Mouse (Mus musculus) stomach, postnatal 0 days (tissue): ENCODE results near the gene Rnf25. TPM values are rescaled to one million over a fixed set of nuclear protein-coding genes. Genes with fewer than 3 reads are reported as not detected.

ENCODE experiments used
- ATAC-seq: fragments of 200-750 bp; cut with Nextera tagmentation; 2 replicates; pipeline ENCODE4 v1.8.0; 2017; ENCODE audit not compliant: low FRiP score, low TSS enrichment
- DNase-seq: peaks from one replicate; pipeline ENCODE4 v3.0.0-alpha.2; 2016; ENCODE audit warnings: low spot score
- H3K27ac ChIP-seq: fragments of 300-500 bp; sonication (generic); replicated peaks from 2 replicates; pipeline ENCODE4 v1.5.1; 2014; ENCODE audit warnings: mild to moderate bottlenecking, control low read depth
- H3K27me3 ChIP-seq: fragments of 300-500 bp; sonication (generic); 2 replicates; pipeline ENCODE4 v1.6.1; 2014; ENCODE audit warnings: low read length; ENCODE audit not compliant: control insufficient read depth, insufficient read depth
- H3K36me3 ChIP-seq: fragments of 300-500 bp; sonication (generic); 2 replicates; pipeline ENCODE4 v1.6.1; 2014; ENCODE audit warnings: low read length, mixed read lengths; ENCODE audit not compliant: control insufficient read depth, insufficient read depth
- H3K4me1 ChIP-seq: fragments of 300-500 bp; sonication (generic); replicated peaks from 2 replicates; pipeline ENCODE4 v1.6.1; 2014; ENCODE audit warnings: antibody characterized with exemption; ENCODE audit not compliant: control insufficient read depth, insufficient read depth
- H3K4me2 ChIP-seq: fragments of 300-500 bp; sonication (generic); replicated peaks from 2 replicates; pipeline ENCODE4 v1.6.1; 2014; ENCODE audit warnings: low read depth, mild to moderate bottlenecking, control low read depth, moderate library complexity
- H3K4me3 ChIP-seq: fragments of 300-500 bp; sonication (generic); 2 replicates; pipeline ENCODE4 v1.5.1; 2014; ENCODE audit warnings: low read depth, low read length, control low read depth
- H3K9ac ChIP-seq: fragments of 300-500 bp; sonication (generic); 2 replicates; pipeline ENCODE4 v1.6.1; 2014; ENCODE audit warnings: mild to moderate bottlenecking, low read length, control low read depth, mixed read lengths
- H3K9me3 ChIP-seq: fragments of 300-500 bp; sonication (generic); 2 replicates; pipeline ENCODE4 v1.6.1; 2016; ENCODE audit warnings: low read length; ENCODE audit not compliant: control insufficient read depth
- CTCF ChIP-seq: IDR thresholded peaks from 2 replicates; pipeline ENCODE4 v1.5.1; 2016; ENCODE audit warnings: antibody characterized with exemption, low read depth, mild to moderate bottlenecking, moderate library complexity
- EP300 ChIP-seq: optimal IDR thresholded peaks from 2 replicates; pipeline ENCODE3; 2016; ENCODE audit warnings: antibody characterized with exemption
- WGBS: fragments of 180-500 bp; shearing (Covaris S2); extraction: QIAGEN DNeasy Blood & Tissue Kit; methylation state at CpG from one replicate; pipeline ENCODE4 v1.1.7; 2014; 5-methylcytosine and 5-hydroxymethylcytosine counted together
- microRNA-seq: library from miRNA; unstranded; fragments of <30 nt; microRNA quantifications from one replicate; pipeline ENCODE4, GENCODE M21; 2016
- polyA plus RNA-seq: library from polyadenylated mRNA; unstranded; fragments of >200 nt; fragmentation: Nextera tagmentation; extraction: Ambion mirVana; gene quantifications from 2 replicates; pipeline ENCODE4 v1.2.1, GENCODE M21; 2015

Gene Rnf25
- polyA plus RNA-seq, 1 experiment from 2014 or later: 22.9 TPM

DNA sequence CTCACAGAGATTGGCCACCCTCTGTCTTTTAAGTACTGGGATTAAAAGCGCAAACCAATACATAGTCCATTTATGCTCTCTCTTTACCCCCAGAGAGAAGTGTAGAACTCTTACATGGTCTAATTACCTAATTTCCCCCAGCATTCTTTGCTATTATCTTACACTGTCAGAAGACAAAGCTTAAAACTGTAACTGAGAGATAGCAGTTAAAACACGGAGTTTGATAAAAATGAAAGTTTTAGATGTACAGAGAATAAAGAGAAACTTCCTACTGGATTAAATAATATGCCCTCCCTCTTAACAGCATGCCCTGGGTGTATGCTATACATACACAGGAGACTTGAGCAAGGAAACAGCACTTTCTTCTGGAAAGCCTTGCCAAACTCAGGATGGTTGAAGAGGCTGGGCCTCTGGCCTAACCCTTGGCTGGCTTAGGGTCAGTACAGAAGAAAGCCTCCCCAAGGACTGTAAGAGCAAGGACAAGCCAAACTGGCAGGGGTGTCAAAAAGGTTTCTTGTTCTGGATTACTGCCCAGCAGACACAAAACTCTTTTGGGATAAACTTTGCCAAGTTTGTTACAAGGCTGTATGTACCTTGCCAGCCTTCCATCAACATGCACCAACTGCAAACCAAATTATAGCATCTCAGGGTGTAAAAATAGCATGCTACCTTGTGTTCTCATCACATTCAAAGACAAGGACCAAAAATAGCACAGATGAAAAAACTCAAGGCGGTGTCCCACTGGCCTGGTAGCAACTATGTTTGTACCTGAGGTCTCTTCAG is 16.4 kb downstream of the Rnf25 start:
- Histone ChIP-seq H3K4me3 (no peak overlapping the region), H3K27me3 (no peaks in the 10 kb centered on the region), H3K4me2 (no peak overlapping the region), H3K4me1 (no peaks in the 10 kb centered on the region), H3K27ac (no peak overlapping the region), H3K9me3 (no peaks in the 10 kb centered on the region), H3K36me3 (peaks cover 3% of the 10 kb centered on the region), H3K9ac (no peak overlapping the region)
- no peak for DNase-seq
- no peak for ATAC-seq
- TF ChIP-seq EP300 (no peak), CTCF (no peak)
- WGBS: 93% methylated on average over 3 of the region's 3 CpGs

DNA sequence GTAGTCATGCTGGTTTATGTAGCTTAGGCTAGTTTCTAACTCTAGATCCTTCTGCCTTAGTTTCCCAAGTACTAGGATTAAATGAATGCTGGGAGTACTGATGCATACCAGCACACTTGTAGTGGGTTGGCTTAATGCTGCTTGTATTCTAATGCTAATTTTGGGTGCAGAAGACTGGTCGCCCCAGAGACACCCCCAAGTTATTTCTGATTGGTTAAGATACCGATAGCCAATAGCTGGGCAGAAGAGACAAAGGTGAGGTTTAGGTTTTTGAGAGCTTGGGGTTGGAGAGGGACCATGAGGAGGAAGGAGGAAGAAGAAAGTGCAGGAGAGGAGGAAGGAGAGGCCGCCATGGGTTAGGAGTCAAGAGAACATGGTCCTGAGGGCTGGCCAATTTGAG is 18.6 kb downstream of the Rnf25 start:
- peaks cover 10% of the 10 kb centered on the region for H3K36me3 ChIP-seq
- no peak for ATAC-seq

DNA sequence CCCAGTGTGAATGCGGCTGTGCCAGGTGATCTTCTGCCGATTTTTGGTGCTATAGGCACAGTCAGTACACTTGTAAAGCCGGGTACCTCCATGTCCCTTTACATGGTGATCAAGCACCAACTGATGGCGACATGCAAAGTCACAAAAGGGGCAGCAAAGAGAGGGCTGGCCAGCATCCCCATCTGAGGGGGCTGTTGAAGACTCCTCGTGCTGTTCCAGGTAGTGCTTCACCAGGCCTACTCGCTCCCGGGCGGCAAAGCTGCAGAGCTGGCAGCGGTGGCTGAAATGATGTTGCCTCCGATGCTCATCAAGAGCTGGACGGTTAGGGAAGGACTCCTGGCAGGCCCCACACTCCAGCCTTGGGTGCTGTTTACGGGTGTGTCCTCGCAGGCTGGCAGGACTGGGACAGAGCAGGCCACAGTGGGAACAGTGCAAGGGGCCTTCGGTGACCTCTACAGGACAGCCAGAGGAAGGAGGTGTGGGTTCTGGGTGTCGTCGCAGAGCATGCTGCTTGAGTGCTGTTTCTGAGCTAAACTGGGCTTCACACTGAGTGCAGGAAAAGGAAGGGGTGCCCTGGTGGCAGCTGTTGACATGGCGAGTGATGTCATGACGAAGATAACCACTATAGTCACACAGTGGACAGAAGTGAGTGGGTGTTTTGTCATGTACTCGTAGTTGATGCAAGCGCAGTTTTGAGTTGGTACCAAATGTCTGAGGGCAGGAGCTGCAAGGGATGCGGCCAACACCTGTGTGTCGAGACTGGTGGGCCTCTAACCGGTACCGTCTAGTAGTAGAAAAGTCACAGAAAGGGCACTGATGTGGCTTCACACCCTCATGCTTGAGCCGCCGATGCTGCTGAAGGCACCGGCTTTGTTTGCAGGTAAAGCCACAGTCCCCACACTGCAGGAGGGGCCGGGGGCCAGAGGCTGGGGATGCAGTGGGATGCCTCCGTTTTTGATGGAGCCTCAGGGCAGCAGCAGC is 31.2 kb downstream of the Rnf25 start:
- DNase-seq (no peak), ATAC-seq (no peak)
- 91% methylated on average over 29 of the region's 29 CpGs for WGBS
- H3K27me3 ChIP-seq: no peaks in the 10 kb centered on the region
- H3K4me3 ChIP-seq: no peak overlapping the region
- no peaks in the 10 kb centered on the region for H3K9me3 ChIP-seq
- TF ChIP-seq CTCF: no peak
- no peak for TF ChIP-seq EP300
- no peak overlapping the region for H3K27ac ChIP-seq
- H3K4me1 ChIP-seq: no peaks in the 10 kb centered on the region
- H3K4me2 ChIP-seq: no peak overlapping the region
- H3K36me3 ChIP-seq: peaks cover 54% of the 10 kb centered on the region
- no peak overlapping the region for H3K9ac ChIP-seq

More for the DNA sequence above, 18.6 kb downstream of the Rnf25 start:
- Histone ChIP-seq H3K27me3 (no peaks in the 10 kb centered on the region), H3K9ac (no peak overlapping the region), H3K4me1 (no peaks in the 10 kb centered on the region), H3K27ac (no peak overlapping the region), H3K4me3 (no peak overlapping the region), H3K4me2 (no peak overlapping the region), H3K9me3 (no peaks in the 10 kb centered on the region)
- TF ChIP-seq CTCF: no peak
- TF ChIP-seq EP300: no peak
- WGBS: 80% methylated on average over 3 of the region's 3 CpGs
- DNase-seq: no peak

GRCm38 (mm10) chr1:74565834-74566233 is 35.4 kb downstream of the Rnf25 start:
- DNase-seq (no peak), ATAC-seq (no peak)
- TF ChIP-seq CTCF (no peak), EP300 (no peak)
- H3K27ac ChIP-seq: no peak overlapping the region
- H3K4me3 ChIP-seq: no peak overlapping the region
- 90% methylated on average over 6 of the region's 6 CpGs for WGBS
- H3K9ac ChIP-seq: no peak overlapping the region
- H3K9me3 ChIP-seq: no peaks in the 10 kb centered on the region
- H3K4me2 ChIP-seq: no peak overlapping the region
- no peaks in the 10 kb centered on the region for H3K27me3 ChIP-seq
- H3K4me1 ChIP-seq: no peaks in the 10 kb centered on the region
- H3K36me3 ChIP-seq: peaks cover 40% of the 10 kb centered on the region

DNA sequence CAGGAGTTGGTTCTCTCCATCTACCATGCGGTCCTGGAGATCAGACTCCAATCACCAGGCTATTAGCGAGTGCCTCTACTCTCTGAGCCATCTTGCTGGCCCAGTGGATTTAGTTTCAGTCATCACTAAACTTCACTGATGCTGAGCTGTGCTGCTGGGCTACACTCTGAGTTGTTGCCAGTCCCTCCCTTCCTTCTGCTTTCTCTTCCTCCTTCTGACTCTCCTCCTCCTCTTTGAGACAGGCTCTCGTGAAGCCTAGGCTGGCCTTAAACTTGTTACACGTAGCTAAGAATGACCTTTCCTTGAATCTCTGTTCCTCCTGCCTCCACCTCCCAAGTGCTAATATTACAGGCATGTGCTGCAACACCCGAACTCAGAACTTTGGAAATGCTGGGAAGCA is 42.1 kb downstream of the Rnf25 start:
- ATAC-seq: no peak
- no peak overlapping the region for H3K9ac ChIP-seq
- WGBS: 81% methylated on average over 5 of the region's 5 CpGs
- no peak overlapping the region for H3K4me2 ChIP-seq
- no peak for DNase-seq
- no peaks in the 10 kb centered on the region for H3K36me3 ChIP-seq
- no peaks in the 10 kb centered on the region for H3K9me3 ChIP-seq
- no peak overlapping the region for H3K27ac ChIP-seq
- no peaks in the 10 kb centered on the region for H3K27me3 ChIP-seq
- no peaks in the 10 kb centered on the region for H3K4me1 ChIP-seq
- TF ChIP-seq EP300 (no peak), CTCF (no peak)
- no peak overlapping the region for H3K4me3 ChIP-seq

DNA sequence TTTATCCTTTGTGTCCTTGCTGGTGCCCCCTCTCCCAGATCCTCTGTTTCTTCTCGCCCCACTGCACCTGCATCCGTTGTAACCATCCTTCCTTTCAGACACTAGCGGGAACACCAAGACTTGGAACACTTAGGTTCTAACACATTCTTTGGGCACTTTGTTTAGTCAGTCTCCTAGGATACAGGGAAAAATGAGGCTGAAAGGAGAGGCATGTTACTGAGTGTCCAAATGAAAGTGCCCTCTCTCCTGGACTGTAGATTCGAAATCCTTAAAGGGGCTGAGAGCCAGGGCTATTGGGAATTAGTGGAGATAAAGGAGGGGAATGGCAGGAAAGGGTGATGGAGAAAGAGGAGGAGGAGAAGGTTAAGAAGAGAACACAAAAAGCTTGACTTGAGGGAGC is 57.0 kb downstream of the Rnf25 start, which contains the start of gene Usp37:
Usp37 (minus strand) TSS at position 101 of the 400 bp plus-strand sequence.
- H3K9me3 ChIP-seq: no peaks in the 10 kb centered on the region
- H3K9ac ChIP-seq: no peak within 1 kb of the TSS
- H3K4me1 ChIP-seq: no peaks in the 10 kb centered on the region
- DNase-seq (no peak), ATAC-seq (no peak)
- H3K4me2 ChIP-seq: no peak within 1 kb of the TSS
- H3K27ac ChIP-seq: no peak within 1 kb of the TSS
- 81% methylated on average over 4 of the region's 4 CpGs for WGBS
- TF ChIP-seq CTCF: no peak
- TF ChIP-seq EP300: no peak
- H3K27me3 ChIP-seq: no peaks in the 10 kb centered on the region
- H3K4me3 ChIP-seq: no peak within 1 kb of the TSS
- H3K36me3 ChIP-seq: no peaks in the 10 kb centered on the region

Small RNAs within 50 kb of the gene (microRNA-seq; reads per million reads assigned to microRNA genes)
- not detected for gene Gm25035

Other genes starting within 250 kb of the Rnf25 start
- 0.50 and 0.73 TPM in 2 replicates for gene Catip, start 239.3 kb downstream of the Rnf25 start, polyA plus RNA-seq
- gene Slc11a1, start 226.2 kb downstream of the Rnf25 start, polyA plus RNA-seq: 3.0 and 3.8 TPM in 2 replicates
- 45.2 and 47.4 TPM in 2 replicates for gene Ctdsp1, start 209.9 kb downstream of the Rnf25 start, polyA plus RNA-seq
- 11.1 and 12.8 TPM in 2 replicates for gene Vil1, start 192.0 kb downstream of the Rnf25 start, polyA plus RNA-seq
- 23.7 and 25.4 TPM in 2 replicates for gene Cnot9, start 95.3 kb downstream of the Rnf25 start, polyA plus RNA-seq
- 0.31 and 0.36 TPM in 2 replicates for gene Plcd4, start 58.5 kb downstream of the Rnf25 start, polyA plus RNA-seq
- 7.7 and 8.3 TPM in 2 replicates for gene Usp37, start 57.1 kb downstream of the Rnf25 start, polyA plus RNA-seq
- 1.9 and 2.1 TPM in 2 replicates for gene Zfp142, start 13.2 kb downstream of the Rnf25 start, polyA plus RNA-seq
- gene Bcs1l, start 13.1 kb downstream of the Rnf25 start, polyA plus RNA-seq: 8.6 and 9.6 TPM in 2 replicates
- 1.1 and 1.3 TPM in 2 replicates for gene Stk36, start within 50 bp of the Rnf25 start, polyA plus RNA-seq
- gene Ttll4, start 60.3 kb upstream of the Rnf25 start, polyA plus RNA-seq: 1.8 and 2.5 TPM in 2 replicates
- gene Cyp27a1, start 112.2 kb upstream of the Rnf25 start, polyA plus RNA-seq: 8.8 and 11.3 TPM in 2 replicates
- 0.25 and 0.29 TPM in 2 replicates for gene Prkag3, start 147.8 kb upstream of the Rnf25 start, polyA plus RNA-seq
- gene Wnt6, start 170.5 kb upstream of the Rnf25 start, polyA plus RNA-seq: 3.6 and 4.8 TPM in 2 replicates
- 8.7 and 10.6 TPM in 2 replicates for gene Wnt10a, start 190.1 kb upstream of the Rnf25 start, polyA plus RNA-seq